Mouse (Mus musculus) kidney, postnatal 0 days (tissue): ENCODE results near the gene Marf1. TPM values are rescaled to one million over a fixed set of nuclear protein-coding genes. Genes with fewer than 3 reads are reported as not detected.

Source experiments
- ATAC-seq: fragments of 200-750 bp; cut with Nextera tagmentation; replicated peaks from 2 replicates; pipeline ENCODE4 v1.8.0; 2017; ENCODE audit warnings: low read depth, moderate number of reproducible peaks, moderate TSS enrichment, moderate library complexity; ENCODE audit not compliant: low FRiP score
- DNase-seq: peaks from one replicate; pipeline ENCODE4 v3.0.0-alpha.2; 2016; ENCODE audit warnings: low spot score
- H3K27ac ChIP-seq: fragments of 300-500 bp; sonication (generic); 2 replicates; pipeline ENCODE4 v1.5.1; 2014; ENCODE audit warnings: mild to moderate bottlenecking
- H3K27me3 ChIP-seq: fragments of 300-500 bp; sonication (generic); 2 replicates; pipeline ENCODE4 v1.6.1; 2014; ENCODE audit warnings: low read length, mixed read lengths; ENCODE audit not compliant: insufficient read depth
- H3K36me3 ChIP-seq: fragments of 300-500 bp; sonication (generic); 2 replicates; pipeline ENCODE4 v1.6.1; 2014; ENCODE audit warnings: low read length, mixed read lengths; ENCODE audit not compliant: insufficient read depth
- H3K4me1 ChIP-seq: fragments of 300-500 bp; sonication (generic); replicated peaks from 2 replicates; pipeline ENCODE4 v1.6.1; 2014; ENCODE audit warnings: antibody characterized with exemption, low read length, mixed read lengths; ENCODE audit not compliant: insufficient read depth
- H3K4me2 ChIP-seq: fragments of 300-500 bp; sonication (generic); 2 replicates; pipeline ENCODE4 v1.6.1; 2014; ENCODE audit warnings: mild to moderate bottlenecking, low read length, moderate library complexity, mixed read lengths
- H3K4me3 ChIP-seq: fragments of 300-500 bp; sonication (generic); replicated peaks from 2 replicates; pipeline ENCODE4 v1.5.1; 2014; ENCODE audit warnings: low read depth, low read length
- H3K9ac ChIP-seq: fragments of 300-500 bp; sonication (generic); 2 replicates; pipeline ENCODE4 v1.6.1; 2014; ENCODE audit warnings: low read depth, low read length
- H3K9me3 ChIP-seq: fragments of 300-500 bp; sonication (generic); replicated peaks from 2 replicates; pipeline ENCODE4 v1.6.1; 2016; ENCODE audit warnings: low read length, inconsistent platforms, mixed read lengths
- CTCF ChIP-seq: IDR thresholded peaks from 2 replicates; pipeline ENCODE4 v1.5.1; 2016; ENCODE audit warnings: antibody characterized with exemption, low read depth, mild to moderate bottlenecking, moderate library complexity
- WGBS: fragments of 180-500 bp; shearing (Covaris S2); extraction: QIAGEN DNeasy Blood & Tissue Kit; methylation state at CpG from one replicate; pipeline ENCODE4 v1.1.7; 2014; 5-methylcytosine and 5-hydroxymethylcytosine counted together
- polyA plus RNA-seq: library from polyadenylated mRNA; unstranded; fragments of >200 nt; fragmentation: Nextera tagmentation; extraction: Ambion mirVana; gene quantifications from 2 replicates; pipeline ENCODE4 v1.2.1, GENCODE M21; 2015

The Marf1 gene
- polyA plus RNA-seq, 1 experiment from 2014 or later, result 10.2 TPM

GRCm38 (mm10) chr16:14120941-14121340 lies 42.2 kb downstream of the Marf1 start:
- Histone ChIP-seq H3K9ac (no peak overlapping the region), H3K4me3 (no peak overlapping the region), H3K36me3 (peaks cover 51% of the 10 kb centered on the region), H3K27ac (no peak overlapping the region), H3K27me3 (no peaks in the 10 kb centered on the region), H3K4me1 (no peaks in the 10 kb centered on the region), H3K9me3 (no peaks in the 10 kb centered on the region), H3K4me2 (no peak overlapping the region)
- no peak for ATAC-seq
- no peak for DNase-seq
- WGBS, result 98% methylated on average over 5 of the region's 5 CpGs
- TF ChIP-seq CTCF, result no peak

GRCm38 (mm10) chr16:14117299-14117698 lies 45.9 kb downstream of the Marf1 start:
- Histone ChIP-seq H3K4me1 (no peaks in the 10 kb centered on the region), H3K27ac (no peak overlapping the region), H3K4me3 (no peak overlapping the region), H3K36me3 (peaks cover 50% of the 10 kb centered on the region), H3K4me2 (no peak overlapping the region), H3K9ac (no peak overlapping the region), H3K9me3 (no peaks in the 10 kb centered on the region), H3K27me3 (no peaks in the 10 kb centered on the region)
- TF ChIP-seq CTCF, result no peak
- whole genome bisulfite sequencing, result 84% methylated on average over 2 of the region's 2 CpGs
- ATAC-seq, result no peak
- DNase-seq, result no peak

GRCm38 (mm10) chr16:14112742-14113141 lies 50.4 kb downstream of the Marf1 start:
- H3K9me3 ChIP-seq, result no peaks in the 10 kb centered on the region
- H3K4me1 ChIP-seq, result no peaks in the 10 kb centered on the region
- H3K4me3 ChIP-seq, result no peak overlapping the region
- H3K9ac ChIP-seq, result no peak overlapping the region
- WGBS, result 92% methylated on average over 3 of the region's 3 CpGs
- TF ChIP-seq CTCF, result no peak
- H3K36me3 ChIP-seq, result peaks cover 46% of the 10 kb centered on the region
- H3K27ac ChIP-seq, result no peak overlapping the region
- ATAC-seq (no peak), DNase-seq (no peak)
- no peaks in the 10 kb centered on the region for H3K27me3 ChIP-seq
- H3K4me2 ChIP-seq, result no peak overlapping the region

GRCm38 (mm10) chr16:14112133-14112532 lies 51.0 kb downstream of the Marf1 start:
- no peak overlapping the region for H3K4me2 ChIP-seq
- H3K36me3 ChIP-seq, result peaks cover 43% of the 10 kb centered on the region
- no peaks in the 10 kb centered on the region for H3K4me1 ChIP-seq
- no peak for TF ChIP-seq CTCF
- DNase-seq (no peak), ATAC-seq (no peak)
- 66% methylated on average over 2 of the region's 2 CpGs for WGBS
- H3K4me3 ChIP-seq, result no peak overlapping the region
- no peak overlapping the region for H3K9ac ChIP-seq
- no peaks in the 10 kb centered on the region for H3K27me3 ChIP-seq
- H3K27ac ChIP-seq, result no peak overlapping the region
- H3K9me3 ChIP-seq, result no peaks in the 10 kb centered on the region

GRCm38 (mm10) chr16:14110922-14111321 lies 52.2 kb downstream of the Marf1 start:
- no peak for TF ChIP-seq CTCF
- ATAC-seq (no peak), DNase-seq (no peak)
- no peaks in the 10 kb centered on the region for H3K4me1 ChIP-seq
- no peak overlapping the region for H3K4me2 ChIP-seq
- WGBS, result 89% methylated on average over 2 of the region's 2 CpGs
- no peak overlapping the region for H3K4me3 ChIP-seq
- peaks cover 34% of the 10 kb centered on the region for H3K36me3 ChIP-seq
- no peak overlapping the region for H3K27ac ChIP-seq
- H3K9me3 ChIP-seq, result no peaks in the 10 kb centered on the region
- no peak overlapping the region for H3K9ac ChIP-seq
- no peaks in the 10 kb centered on the region for H3K27me3 ChIP-seq

- no peaks in the 10 kb centered on the region for H3K27me3 ChIP-seq
- H3K4me3 ChIP-seq, result no peak overlapping the region
- no peaks in the 10 kb centered on the region for H3K4me1 ChIP-seq
- H3K9me3 ChIP-seq, result no peaks in the 10 kb centered on the region
- ATAC-seq (no peak), DNase-seq (no peak)
- H3K36me3 ChIP-seq, result peaks cover 27% of the 10 kb centered on the region
- TF ChIP-seq CTCF, result no peak
- H3K9ac ChIP-seq, result no peak overlapping the region
- no peak overlapping the region for H3K4me2 ChIP-seq
- H3K27ac ChIP-seq, result no peak overlapping the region
- 81% methylated on average over 3 of the region's 3 CpGs for WGBS
Observed at GRCm38 (mm10) chr16:14109651-14110230, 53.4 kb downstream of the Marf1 start.

GRCm38 (mm10) chr16:14105891-14106290 lies 57.3 kb downstream of the Marf1 start:
- no peak overlapping the region for H3K27ac ChIP-seq
- no peak for TF ChIP-seq CTCF
- no peak overlapping the region for H3K9ac ChIP-seq
- H3K4me1 ChIP-seq, result no peaks in the 10 kb centered on the region
- H3K4me3 ChIP-seq, result no peak overlapping the region
- DNase-seq, result no peak
- no peak for ATAC-seq
- WGBS, result 88% methylated on average over 6 of the region's 6 CpGs
- no peaks in the 10 kb centered on the region for H3K9me3 ChIP-seq
- H3K4me2 ChIP-seq, result no peak overlapping the region
- 0 out of 2 replicates have a peak, but pooled peaks cover 4% of the 10 kb centered on the region for H3K36me3 ChIP-seq
- H3K27me3 ChIP-seq, result no peaks in the 10 kb centered on the region
